Mouse (Mus musculus): ENCODE data around the gene Arsg. TPM values are rescaled to one million over a fixed set of nuclear protein-coding genes. Genes with fewer than 3 reads are reported as not detected.

Arsg gene
- polyA plus RNA-seq, 1 experiment from 2014 or later, result 2.7 TPM

DNA sequence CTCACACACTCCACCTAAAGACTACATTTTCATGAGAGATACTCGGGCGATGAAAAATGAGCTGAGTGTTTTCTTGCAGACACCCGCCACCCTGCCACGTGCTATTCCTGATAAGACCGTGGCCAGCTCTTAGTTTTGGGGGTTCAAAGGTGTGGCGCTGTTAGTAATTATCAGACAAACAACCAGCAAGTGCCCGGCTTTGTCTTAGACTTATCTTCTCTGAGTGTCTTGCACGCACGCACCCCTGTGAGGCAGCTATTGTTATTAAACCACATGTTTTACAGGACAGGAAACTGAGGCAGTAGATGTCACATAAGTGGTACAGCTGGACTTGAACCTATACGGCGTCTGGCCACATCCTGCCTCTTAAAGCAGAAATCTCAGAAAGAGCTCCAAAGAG, 84.2 kb downstream of the Arsg start:
- H3K27ac ChIP-seq, result no peak overlapping the region
- ATAC-seq (ENCODE audit: low FRiP score, low read depth), result no peak
- H3K9ac ChIP-seq, result no peak overlapping the region
- no peaks in the 10 kb centered on the region for H3K9me3 ChIP-seq
- 90% methylated on average over 11 of the region's 11 CpGs for WGBS
- no peak overlapping the region for H3K4me2 ChIP-seq (replicated peaks)
- no peaks in the 10 kb centered on the region for H3K36me3 ChIP-seq
- no peaks in the 10 kb centered on the region for H3K4me1 ChIP-seq
- no peak overlapping the region for H3K4me3 ChIP-seq
- H3K27me3 ChIP-seq (replicated peaks), result no peaks in the 10 kb centered on the region

GRCm38 (mm10) chr11:109559241-109559640, 86.1 kb downstream of the Arsg start:
- Histone ChIP-seq H3K4me2 (replicated peaks) (no peak overlapping the region), H3K4me1 (no peaks in the 10 kb centered on the region), H3K9ac (no peak overlapping the region), H3K9me3 (no peaks in the 10 kb centered on the region), H3K4me3 (no peak overlapping the region), H3K36me3 (no peaks in the 10 kb centered on the region), H3K27me3 (replicated peaks) (no peaks in the 10 kb centered on the region), H3K27ac (no peak overlapping the region)
- ATAC-seq (ENCODE audit: low FRiP score, low read depth), result no peak
- WGBS, result 93% methylated on average over 12 of the region's 12 CpGs

DNA sequence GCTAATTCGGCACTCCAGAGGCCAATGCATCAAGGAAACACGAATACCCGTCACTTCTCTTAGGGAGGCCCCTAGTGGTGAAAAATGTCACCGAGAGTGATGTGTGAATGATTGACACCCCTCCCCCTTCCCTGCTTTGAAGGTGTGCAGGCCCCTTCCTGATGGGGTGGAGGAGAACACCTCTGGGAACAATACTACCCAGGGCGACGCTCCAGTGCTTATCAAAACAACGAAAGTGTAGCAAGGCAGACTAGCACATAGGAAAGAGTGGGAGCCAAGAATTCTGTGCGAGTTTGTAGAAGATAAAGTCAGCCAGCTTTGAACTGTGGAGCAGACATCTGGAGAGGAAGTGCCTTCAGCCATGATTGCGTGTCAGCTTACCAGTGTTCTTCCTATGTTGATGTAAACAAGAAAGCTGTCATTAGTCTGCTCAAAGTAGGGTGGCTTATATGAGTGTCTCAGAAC, 87.7 kb downstream of the Arsg start:
- WGBS, result 48% methylated on average over 9 of the region's 9 CpGs

GRCm38 (mm10) chr11:109561445-109561844, 88.3 kb downstream of the Arsg start:
- ATAC-seq (ENCODE audit: low FRiP score, low read depth), result no peak
- WGBS, result 57% methylated on average over 3 of the region's 3 CpGs

More for the DNA sequence above, 87.7 kb downstream of the Arsg start:
- no peak for ATAC-seq (ENCODE audit: low FRiP score, low read depth)
- Histone ChIP-seq H3K27ac (no peak overlapping the region), H3K36me3 (no peaks in the 10 kb centered on the region), H3K27me3 (replicated peaks) (no peaks in the 10 kb centered on the region), H3K4me1 (no peaks in the 10 kb centered on the region), H3K4me3 (no peak overlapping the region), H3K4me2 (replicated peaks) (no peak overlapping the region), H3K9me3 (no peaks in the 10 kb centered on the region), H3K9ac (no peak overlapping the region)

DNA sequence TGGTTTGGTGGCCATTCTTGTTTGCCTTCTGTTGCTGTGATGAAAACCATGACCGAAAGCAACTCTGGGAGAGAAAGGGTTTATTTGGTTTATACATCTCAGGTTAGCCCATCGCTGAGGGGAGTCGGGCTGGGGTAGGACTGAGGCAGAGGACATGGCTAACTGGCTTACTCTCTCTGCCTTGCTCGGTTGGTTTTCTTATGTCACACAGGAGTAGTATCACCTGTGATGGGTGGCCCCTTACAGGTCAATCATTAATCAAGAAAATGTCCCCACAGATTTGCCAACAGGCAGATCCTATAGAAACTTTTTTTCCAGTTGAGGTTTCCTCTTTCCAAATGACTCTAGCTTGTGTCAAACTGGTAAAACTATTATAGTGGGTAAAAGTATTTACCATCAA, 90.5 kb downstream of the Arsg start:
- Histone ChIP-seq H3K36me3 (no peaks in the 10 kb centered on the region), H3K9ac (no peak overlapping the region), H3K27ac (no peak overlapping the region), H3K9me3 (no peaks in the 10 kb centered on the region), H3K4me3 (no peak overlapping the region), H3K4me2 (replicated peaks) (no peak overlapping the region), H3K27me3 (replicated peaks) (no peaks in the 10 kb centered on the region), H3K4me1 (no peaks in the 10 kb centered on the region)
- 88% methylated on average over 4 of the region's 4 CpGs for WGBS
- ATAC-seq (ENCODE audit: low FRiP score, low read depth), result no peak

More at GRCm38 (mm10) chr11:109561445-109561844, 88.3 kb downstream of the Arsg start:
- no peak overlapping the region for H3K27ac ChIP-seq
- H3K9ac ChIP-seq, result no peak overlapping the region
- H3K27me3 ChIP-seq (replicated peaks), result no peaks in the 10 kb centered on the region
- no peak overlapping the region for H3K4me2 ChIP-seq (replicated peaks)
- no peaks in the 10 kb centered on the region for H3K9me3 ChIP-seq
- H3K36me3 ChIP-seq, result no peaks in the 10 kb centered on the region
- no peak overlapping the region for H3K4me3 ChIP-seq
- no peaks in the 10 kb centered on the region for H3K4me1 ChIP-seq

GRCm38 (mm10) chr11:109564466-109565214, 91.5 kb downstream of the Arsg start:
- ATAC-seq (ENCODE audit: low FRiP score, low read depth), result no peak
- H3K27me3 ChIP-seq (replicated peaks), result no peaks in the 10 kb centered on the region
- no peak overlapping the region for H3K4me2 ChIP-seq (replicated peaks)
- WGBS, result 80% methylated on average over 15 of the region's 15 CpGs
- no peak overlapping the region for H3K27ac ChIP-seq
- H3K9ac ChIP-seq, result no peak overlapping the region
- no peaks in the 10 kb centered on the region for H3K4me1 ChIP-seq
- H3K4me3 ChIP-seq, result no peak overlapping the region
- H3K36me3 ChIP-seq, result no peaks in the 10 kb centered on the region
- no peaks in the 10 kb centered on the region for H3K9me3 ChIP-seq

DNA sequence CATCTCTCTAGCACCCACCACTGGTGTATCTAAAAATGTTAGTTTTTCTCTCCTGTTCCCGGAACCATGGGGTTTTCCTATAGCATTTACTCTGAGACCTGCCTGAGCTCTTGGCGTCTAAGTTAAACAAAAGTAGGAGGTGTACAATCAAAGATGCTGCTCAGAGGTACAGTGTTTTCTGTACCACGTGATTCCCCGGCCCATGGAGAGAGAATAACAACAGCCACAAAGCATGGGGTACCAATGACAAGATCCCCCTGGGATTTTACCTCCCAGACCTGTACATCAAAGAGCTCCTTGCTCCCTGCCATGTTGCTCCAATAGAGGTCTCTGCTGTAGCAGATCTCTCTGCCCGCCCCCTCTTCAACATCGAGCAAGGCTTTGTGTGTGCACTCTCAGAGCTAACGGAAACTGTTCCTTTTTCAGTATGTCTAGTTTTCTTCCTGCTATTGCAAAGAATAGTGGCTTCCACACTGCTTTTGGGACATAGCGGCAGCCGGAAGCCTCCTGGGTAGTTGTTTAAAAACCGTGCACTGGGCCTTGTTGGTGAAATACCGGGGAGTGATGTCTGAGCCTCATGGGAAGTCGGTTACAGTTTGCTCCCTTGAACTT, 95.9 kb downstream of the Arsg start:
- no peaks in the 10 kb centered on the region for H3K36me3 ChIP-seq

GRCm38 (mm10) chr11:109569809-109570208, 96.6 kb downstream of the Arsg start:
- ATAC-seq (ENCODE audit: low FRiP score, low read depth), result no peak
- WGBS, result 79% methylated on average over 7 of the region's 7 CpGs
- H3K4me1 ChIP-seq, result no peaks in the 10 kb centered on the region

More for the DNA sequence above, 95.9 kb downstream of the Arsg start:
- ATAC-seq (ENCODE audit: low FRiP score, low read depth), result no peak
- Histone ChIP-seq H3K27ac (no peak overlapping the region), H3K27me3 (replicated peaks) (no peaks in the 10 kb centered on the region), H3K4me2 (replicated peaks) (no peak overlapping the region), H3K4me3 (no peak overlapping the region), H3K9ac (no peak overlapping the region), H3K4me1 (no peaks in the 10 kb centered on the region), H3K9me3 (no peaks in the 10 kb centered on the region)
- WGBS, result 71% methylated on average over 12 of the region's 12 CpGs

GRCm38 (mm10) chr11:109572051-109572450, 98.9 kb downstream of the Arsg start:
- Histone ChIP-seq H3K27ac (no peak overlapping the region), H3K9me3 (no peaks in the 10 kb centered on the region), H3K4me2 (replicated peaks) (no peak overlapping the region), H3K36me3 (no peaks in the 10 kb centered on the region), H3K4me3 (no peak overlapping the region), H3K27me3 (replicated peaks) (no peaks in the 10 kb centered on the region), H3K9ac (no peak overlapping the region), H3K4me1 (no peaks in the 10 kb centered on the region)
- 91% methylated on average over 11 of the region's 11 CpGs for WGBS
- no peak for ATAC-seq (ENCODE audit: low FRiP score, low read depth)

More at GRCm38 (mm10) chr11:109569809-109570208, 96.6 kb downstream of the Arsg start:
- H3K27ac ChIP-seq, result no peak overlapping the region
- H3K36me3 ChIP-seq, result no peaks in the 10 kb centered on the region
- no peaks in the 10 kb centered on the region for H3K27me3 ChIP-seq (replicated peaks)
- no peak overlapping the region for H3K4me2 ChIP-seq (replicated peaks)
- no peaks in the 10 kb centered on the region for H3K9me3 ChIP-seq
- H3K4me3 ChIP-seq, result no peak overlapping the region
- H3K9ac ChIP-seq, result no peak overlapping the region

DNA sequence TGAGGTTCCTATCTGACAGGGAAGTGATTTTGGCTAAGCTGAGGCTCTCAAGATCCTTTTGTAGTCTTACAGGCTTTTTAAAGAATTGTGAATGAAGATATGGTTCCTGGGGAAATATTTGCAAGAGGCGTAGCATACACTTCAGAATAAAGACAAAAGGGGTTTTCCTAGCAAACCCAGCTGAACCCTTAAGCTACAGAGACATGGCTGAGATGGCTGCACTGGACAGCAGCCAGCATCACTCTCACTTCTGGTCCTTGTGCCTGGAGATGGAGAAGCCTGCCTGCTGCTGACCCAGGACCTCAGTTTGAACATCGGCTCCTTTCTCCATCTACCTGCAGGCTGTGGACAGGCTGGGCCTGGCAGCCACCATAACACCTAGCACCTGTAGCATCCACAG, 101.4 kb downstream of the Arsg start:
- Histone ChIP-seq H3K4me2 (replicated peaks) (no peak overlapping the region), H3K4me3 (no peak overlapping the region), H3K9ac (no peak overlapping the region), H3K4me1 (no peaks in the 10 kb centered on the region), H3K27ac (no peak overlapping the region), H3K9me3 (no peaks in the 10 kb centered on the region), H3K36me3 (no peaks in the 10 kb centered on the region), H3K27me3 (replicated peaks) (no peaks in the 10 kb centered on the region)
- 91% methylated on average over 2 of the region's 2 CpGs for WGBS
- no peak for ATAC-seq (ENCODE audit: low FRiP score, low read depth)

DNA sequence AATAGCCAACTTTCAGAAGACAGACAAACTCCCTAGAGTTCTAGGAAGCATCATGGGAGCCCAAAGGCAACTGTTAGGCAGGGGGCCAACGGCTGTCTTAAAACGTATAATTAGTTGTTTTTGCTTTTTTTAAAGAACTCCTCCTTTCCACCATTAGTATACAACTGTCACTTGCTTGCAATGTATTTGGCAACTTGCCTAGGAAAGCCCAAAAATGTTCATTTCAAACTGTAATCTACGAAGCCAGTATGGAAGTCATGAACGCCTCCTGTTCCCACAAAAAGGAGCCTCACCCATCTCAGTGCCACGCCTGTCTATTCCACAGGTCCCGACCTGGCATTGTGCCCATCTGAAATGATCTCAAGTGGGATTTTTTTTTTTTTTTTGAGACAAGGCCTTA, 102.7 kb downstream of the Arsg start:
- Histone ChIP-seq H3K9me3 (no peaks in the 10 kb centered on the region), H3K36me3 (no peaks in the 10 kb centered on the region), H3K4me2 (replicated peaks) (no peak overlapping the region), H3K27ac (no peak overlapping the region), H3K4me1 (no peaks in the 10 kb centered on the region), H3K4me3 (no peak overlapping the region), H3K27me3 (replicated peaks) (no peaks in the 10 kb centered on the region), H3K9ac (no peak overlapping the region)
- WGBS, result 92% methylated on average over 6 of the region's 6 CpGs
- no peak for ATAC-seq (ENCODE audit: low FRiP score, low read depth)

GRCm38 (mm10) chr11:109578536-109578935, 105.4 kb downstream of the Arsg start:
- Histone ChIP-seq H3K4me1 (no peaks in the 10 kb centered on the region), H3K9me3 (no peaks in the 10 kb centered on the region), H3K27me3 (replicated peaks) (no peaks in the 10 kb centered on the region), H3K27ac (no peak overlapping the region), H3K4me2 (replicated peaks) (no peak overlapping the region), H3K4me3 (no peak overlapping the region), H3K36me3 (no peaks in the 10 kb centered on the region), H3K9ac (no peak overlapping the region)
- WGBS, result 86% methylated on average over 3 of the region's 3 CpGs
- ATAC-seq (ENCODE audit: low FRiP score, low read depth), result no peak
